In the genomic region with DNA sequence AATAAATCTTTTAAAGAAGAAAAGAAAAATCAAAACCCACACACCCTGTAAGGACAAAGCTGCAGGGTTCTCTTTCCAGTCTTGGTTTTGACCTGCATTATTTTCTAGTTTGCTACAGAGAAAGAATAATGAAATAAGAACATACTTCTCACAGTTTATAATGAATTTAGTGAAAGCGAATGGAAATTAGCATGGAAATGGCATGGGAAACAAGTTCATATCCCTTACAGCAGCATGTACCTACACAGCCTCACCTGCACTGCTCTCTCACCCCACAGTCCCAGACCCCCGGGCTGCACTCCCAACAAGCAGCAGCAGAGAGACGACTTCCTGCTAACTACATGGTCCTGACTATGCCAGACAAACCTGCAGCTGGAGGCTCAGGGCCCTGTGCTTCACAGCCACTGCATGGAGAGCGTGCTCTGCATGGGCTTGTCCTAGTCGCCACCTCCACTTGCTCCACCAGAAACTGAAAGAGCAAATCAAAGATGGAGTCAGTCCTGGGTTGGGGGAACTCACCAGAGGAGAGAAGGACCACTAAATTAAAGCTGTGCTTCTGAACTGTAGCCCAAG, we compare ENCODE assay signal across 7 mouse cellular contexts. TPM values are rescaled to one million over a fixed set of nuclear protein-coding genes. Genes with fewer than 3 reads are reported as not detected.
A peak's percentile ranks its signal among the peaks of the same experiment; 100 is the strongest.
DNase-seq lines count a peak whose midpoint lies in the region; ATAC-seq lines count a peak whose summit lies in the region.
"Not testable (repeated sequence)": the region's sequence is repeated elsewhere in the genome, so short reads cannot be mapped to it uniquely, and the experiment has no call there.

No protein-coding gene starts in this region.

- not testable (repeated sequence) for H3K4me2 ChIP-seq in embryonic facial prominence, embryonic 15.5 days (replicated peaks); heart, embryonic 12.5 days; limb, embryonic 15.5 days; neural tube, embryonic 14.5 days (ENCODE audit: low read depth, low read length)

- peak; percentile 50 for DNase-seq in NIH3T3 (ENCODE audit: low read depth)

- not testable (repeated sequence) for H3K9ac ChIP-seq in embryonic facial prominence, embryonic 15.5 days; heart, embryonic 12.5 days; limb, embryonic 15.5 days; neural tube, embryonic 14.5 days (replicated peaks; ENCODE audit: low read depth, low read length)

- ATAC-seq in embryonic facial prominence, embryonic 15.5 days (ENCODE audit: insufficient number of reproducible peaks, low FRiP score, low TSS enrichment, low read depth) = peak; percentile 21
- ATAC-seq in heart, embryonic 12.5 days (ENCODE audit: insufficient number of reproducible peaks, low FRiP score) = peak; percentile 27
- peak; percentile 22 for ATAC-seq in inflammation-experienced regulatory T-cells, adult 6 months
- ATAC-seq in limb, embryonic 15.5 days (ENCODE audit: insufficient number of reproducible peaks, low FRiP score, low TSS enrichment, low read depth) = peak; percentile 32
- peak; percentile 7 for ATAC-seq in megakaryocyte progenitor cell, adult 5-6 weeks (replicated peaks; ENCODE audit: poor library complexity)
- ATAC-seq in neural tube, embryonic 14.5 days (ENCODE audit: low read depth) = peak; percentile 36; the same call in 1 of the 2 replicates

- not testable (repeated sequence) for H3K27ac ChIP-seq in embryonic facial prominence, embryonic 15.5 days (replicated peaks); heart, embryonic 12.5 days (ENCODE audit: poor library complexity, severe bottlenecking); limb, embryonic 15.5 days; neural tube, embryonic 14.5 days (ENCODE audit: low read depth, low read length)

- not testable (repeated sequence) for H3K36me3 ChIP-seq in embryonic facial prominence, embryonic 15.5 days; heart, embryonic 12.5 days; limb, embryonic 15.5 days; neural tube, embryonic 14.5 days (ENCODE audit: control insufficient read depth, insufficient read depth, low read length)

- not testable (repeated sequence) for H3K4me1 ChIP-seq in embryonic facial prominence, embryonic 15.5 days; heart, embryonic 12.5 days (replicated peaks); limb, embryonic 15.5 days; neural tube, embryonic 14.5 days (ENCODE audit: control insufficient read depth, insufficient read depth, low read length)

- 81% methylated on average over 3 of the region's 5 CpGs for WGBS in embryonic facial prominence, embryonic 15.5 days
- 77% methylated on average over 3 of the region's 5 CpGs for WGBS in heart, embryonic 12.5 days
- WGBS in limb, embryonic 15.5 days = 69% methylated on average over 3 of the region's 5 CpGs
- 93% methylated on average over 3 of the region's 5 CpGs for WGBS in neural tube, embryonic 14.5 days

- H3K9me3 ChIP-seq in embryonic facial prominence, embryonic 15.5 days (replicated peaks) = peaks cover 21% of the 10 kb centered on the region
- peaks cover 14% of the 10 kb centered on the region for H3K9me3 ChIP-seq in heart, embryonic 12.5 days (replicated peaks)
- H3K9me3 ChIP-seq in limb, embryonic 15.5 days = peaks cover 19% of the 10 kb centered on the region
- not testable (repeated sequence) for H3K9me3 ChIP-seq in neural tube, embryonic 14.5 days (ENCODE audit: control insufficient read depth, low read length)

- H3K27me3 ChIP-seq in embryonic facial prominence, embryonic 15.5 days; heart, embryonic 12.5 days (replicated peaks); limb, embryonic 15.5 days; neural tube, embryonic 14.5 days (ENCODE audit: control insufficient read depth, insufficient read depth, low read length): not testable (repeated sequence)

- not testable (repeated sequence) for H3K4me3 ChIP-seq in embryonic facial prominence, embryonic 15.5 days (replicated peaks); heart, embryonic 12.5 days; limb, embryonic 15.5 days; neural tube, embryonic 14.5 days (ENCODE audit: low read depth, low read length)

RNA-seq across cellular contexts. Expression of gene Sfi1, which starts 28.0 kb away (rescaled TPM):
- polyA plus RNA-seq in embryonic facial prominence, embryonic 15.5 days (2015; fragmentation: Nextera tagmentation; extraction: Ambion mirVana) = 18.1 and 18.6 TPM in 2 replicates
- 12.8 and 13.8 TPM in 2 replicates for polyA plus RNA-seq in heart, embryonic 12.5 days (2016; fragmentation: Nextera tagmentation; extraction: Ambion mirVana)
- polyA plus RNA-seq in inflammation-experienced regulatory T-cells, adult 6 months (2017; shearing (Covaris generic)) = 10 to 100 TPM; 25.9 to 49.0 (median 44.6) TPM
- polyA plus RNA-seq in limb, embryonic 15.5 days (2015; fragmentation: Nextera tagmentation; extraction: Ambion mirVana) = 14.4 and 15.8 TPM in 2 replicates
- total RNA-seq in megakaryocyte progenitor cell, adult 5-6 weeks (2015) = 5.2 and 6.0 TPM in 2 replicates
- 6.2 and 14.2 TPM in 2 replicates for total RNA-seq in megakaryocyte progenitor cell, adult 5-6 weeks (2017)
- polyA plus RNA-seq in neural tube, embryonic 14.5 days (2014; fragmentation: Nextera tagmentation; extraction: Ambion mirVana) = 12.8 and 14.4 TPM in 2 replicates

RNA-seq across cellular contexts. Expression of gene Eif4enif1, which starts 36.9 kb away (rescaled TPM):
- polyA plus RNA-seq in embryonic facial prominence, embryonic 15.5 days (2015; fragmentation: Nextera tagmentation; extraction: Ambion mirVana) = 50.3 and 50.4 TPM in 2 replicates
- 37.4 and 39.9 TPM in 2 replicates for polyA plus RNA-seq in heart, embryonic 12.5 days (2016; fragmentation: Nextera tagmentation; extraction: Ambion mirVana)
- 10 to 100 TPM; 57.1 to 81.6 (median 75.7) TPM for polyA plus RNA-seq in inflammation-experienced regulatory T-cells, adult 6 months (2017; shearing (Covaris generic))
- 38.5 and 45.8 TPM in 2 replicates for polyA plus RNA-seq in limb, embryonic 15.5 days (2015; fragmentation: Nextera tagmentation; extraction: Ambion mirVana)
- 96.1 and 110 TPM in 2 replicates for total RNA-seq in megakaryocyte progenitor cell, adult 5-6 weeks (2015)
- total RNA-seq in megakaryocyte progenitor cell, adult 5-6 weeks (2017) = 40.1 and 49.2 TPM in 2 replicates
- 60.3 and 64.5 TPM in 2 replicates for polyA plus RNA-seq in neural tube, embryonic 14.5 days (2014; fragmentation: Nextera tagmentation; extraction: Ambion mirVana)
